Mouse (Mus musculus): Measurements from ENCODE around the gene Ssr4. TPM values are rescaled to one million over a fixed set of nuclear protein-coding genes. Genes with fewer than 3 reads are reported as not detected.
"Not testable (repeated sequence)": the region's sequence is repeated elsewhere in the genome, so short reads cannot be mapped to it uniquely, and the experiment has no call there.

The Ssr4 gene
- 100 to 1,000 TPM in 1 of 2 experiments, 10 to 100 TPM in 1; 94.7 to 109 TPM for total RNA-seq (2021)
- long read RNA-seq, experiment 1, transcript Ssr4-208 (6 exons, 800 nt) = major isoform, 30 of 55 reads
- long read RNA-seq, experiment 1, transcript Ssr4-201 (6 exons, 765 nt) = minor isoform, 10 of 55 reads
- long read RNA-seq, experiment 1, partial matches to known transcripts = 8 of 55 reads
- long read RNA-seq, experiment 1, other reads (novel, unspliced or antisense) = 5 of 55 reads
- long read RNA-seq, experiment 2, transcript Ssr4-208 (6 exons, 800 nt) = major isoform, 25 of 36 reads
- long read RNA-seq, experiment 2, partial matches to known transcripts = 3 of 36 reads
- long read RNA-seq, experiment 2, other reads (novel, unspliced or antisense) = 3 of 36 reads

DNA sequence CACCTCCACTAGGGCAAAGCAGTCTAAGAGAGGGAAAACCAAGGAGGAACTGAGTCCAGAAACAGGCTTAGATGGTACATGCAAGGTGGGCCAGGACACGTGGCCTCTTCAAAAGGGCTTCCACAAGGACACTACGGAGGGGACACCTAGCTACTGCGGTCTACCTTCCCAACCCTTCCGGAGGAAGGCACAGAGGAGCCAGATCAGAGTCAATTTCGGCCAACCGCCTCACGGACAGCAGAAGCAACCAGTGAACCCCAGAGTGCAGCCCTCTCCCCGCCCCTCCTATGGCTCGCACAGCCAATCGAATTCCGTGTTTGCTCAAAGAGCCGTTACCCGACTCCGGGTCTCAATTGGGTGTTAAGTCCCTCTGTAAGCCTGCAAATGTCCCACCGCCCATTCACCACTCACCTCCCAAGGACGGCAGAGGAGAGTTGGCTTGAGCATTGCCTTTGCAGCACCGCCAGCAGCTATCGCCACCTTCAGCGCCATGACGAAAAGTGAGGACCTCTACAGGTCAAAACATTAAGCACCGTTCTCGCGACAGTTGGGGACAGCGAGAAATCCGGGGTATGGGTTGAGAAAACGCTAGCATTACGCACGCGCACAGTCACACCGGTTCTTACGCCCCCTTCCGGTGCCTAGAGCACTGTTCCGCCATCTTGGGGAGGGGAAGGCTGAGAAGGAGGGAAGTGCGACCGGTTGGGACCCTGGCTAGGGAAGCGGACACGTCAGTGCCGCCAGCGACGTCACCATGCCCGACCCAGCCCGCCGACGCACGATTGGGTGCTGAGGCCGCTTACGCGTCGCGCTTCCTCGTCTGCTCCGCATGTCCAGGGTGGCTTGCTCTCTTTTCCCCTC, at the start of gene Ssr4, which contains the start of gene Idh3g:
Ssr4 (plus strand) TSS at position 665 of the 861 bp plus-strand sequence.
Idh3g (minus strand) TSS at position 534 of the 861 bp plus-strand sequence.
- peak; percentile 91 to 95 for DNase-seq (ENCODE audit: low spot score in 2 of 2)
- intact Hi-C loops (cut with DNase I) = loop anchor here (5.0 kb wide), 1 partner anchor 69 kb away; the partner anchor contains the start of genes Abcd1 and Bcap31

GRCm38 (mm10) chrX:73738155-73738554, 48.7 kb upstream of the Ssr4 start:
- intact Hi-C loops (cut with DNase I) = no loop called here

DNA sequence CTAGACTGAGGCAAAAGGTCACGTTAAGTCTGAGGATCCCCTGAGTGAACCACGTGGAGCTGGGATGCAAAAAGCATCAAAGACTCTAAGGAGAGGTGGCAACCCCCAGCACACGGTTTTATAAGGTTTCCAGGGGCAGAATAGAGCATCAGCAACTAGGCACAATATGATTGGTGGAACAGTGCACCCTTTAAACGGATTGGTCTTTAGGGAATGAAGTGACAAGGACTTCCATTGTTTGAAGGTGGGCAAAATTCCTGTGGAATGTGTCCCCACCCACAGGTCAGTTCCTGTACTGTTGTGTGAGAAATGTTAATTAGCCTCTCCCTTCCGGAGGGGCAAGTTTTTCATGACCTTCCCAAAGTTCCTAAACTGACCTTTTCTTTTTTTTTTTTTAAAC, 47.7 kb upstream of the Ssr4 start:
- intact Hi-C loops (cut with DNase I) = no loop called here
- DNase-seq (ENCODE audit: low spot score in 2 of 2) = no peak

More at GRCm38 (mm10) chrX:73738155-73738554, 48.7 kb upstream of the Ssr4 start:
- no peak for DNase-seq (ENCODE audit: low spot score in 2 of 2)

- intact Hi-C loops (cut with DNase I); DNase-seq (ENCODE audit: low spot score in 2 of 2): not testable (repeated sequence)
Observed at GRCm38 (mm10) chrX:73739841-73740240, 47.0 kb upstream of the Ssr4 start.

DNA sequence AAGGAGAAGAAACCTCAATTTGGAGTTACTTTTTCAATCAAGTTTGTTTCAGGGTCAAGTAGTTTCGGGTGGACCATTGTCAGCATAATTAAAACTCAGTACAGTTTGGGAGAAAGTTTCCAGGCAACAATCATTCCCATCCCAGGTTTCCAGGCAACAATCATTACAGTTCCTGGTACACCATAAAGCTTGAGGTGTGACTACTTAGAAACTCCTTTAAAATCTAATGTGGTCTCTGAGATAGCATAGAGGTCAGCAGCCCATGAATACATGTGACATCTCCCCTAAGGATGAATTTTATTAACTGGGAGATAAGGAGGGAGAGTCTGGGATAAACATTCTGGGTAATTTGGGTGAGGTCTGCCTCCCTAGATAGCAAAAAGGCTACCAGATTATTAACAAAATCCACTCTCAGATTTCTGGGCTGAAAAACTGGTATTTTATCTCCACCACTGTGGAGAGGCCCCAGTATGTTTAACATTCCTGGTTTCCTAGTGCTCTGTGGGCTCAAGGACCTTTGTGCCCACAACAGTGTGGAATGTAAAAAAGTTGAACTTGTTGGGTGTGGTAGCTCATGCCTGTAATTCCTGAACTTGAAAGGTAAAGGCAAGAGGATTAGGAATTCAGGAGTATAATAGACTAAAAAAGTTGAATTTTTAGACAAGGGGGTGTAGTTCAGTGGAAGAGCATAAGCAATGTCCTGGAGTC, 41.9 kb upstream of the Ssr4 start:
- intact Hi-C loops (cut with DNase I) = no loop called here
- DNase-seq (ENCODE audit: low spot score in 2 of 2) = no peak

DNA sequence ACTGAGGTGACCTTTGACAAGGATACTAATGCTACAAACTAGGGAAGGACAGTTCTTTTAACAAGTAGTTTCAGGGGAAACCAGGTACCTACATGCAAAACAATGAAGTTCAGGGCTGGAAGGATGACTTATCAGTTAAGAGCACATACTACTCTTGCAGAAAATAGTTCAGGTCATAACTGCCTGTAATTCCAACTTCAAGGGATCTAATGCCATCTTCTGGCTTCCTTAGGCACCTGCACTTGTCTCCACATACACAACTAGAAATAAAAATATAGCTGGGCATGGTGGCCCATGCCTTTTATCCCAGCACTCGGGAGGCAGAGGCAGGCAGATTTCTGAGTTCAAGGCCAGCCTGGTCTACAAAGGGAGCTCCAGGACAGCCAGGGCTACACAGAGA, 37.9 kb upstream of the Ssr4 start:
- intact Hi-C loops (cut with DNase I) = no loop called here
- no peak for DNase-seq (ENCODE audit: low spot score in 2 of 2)

DNA sequence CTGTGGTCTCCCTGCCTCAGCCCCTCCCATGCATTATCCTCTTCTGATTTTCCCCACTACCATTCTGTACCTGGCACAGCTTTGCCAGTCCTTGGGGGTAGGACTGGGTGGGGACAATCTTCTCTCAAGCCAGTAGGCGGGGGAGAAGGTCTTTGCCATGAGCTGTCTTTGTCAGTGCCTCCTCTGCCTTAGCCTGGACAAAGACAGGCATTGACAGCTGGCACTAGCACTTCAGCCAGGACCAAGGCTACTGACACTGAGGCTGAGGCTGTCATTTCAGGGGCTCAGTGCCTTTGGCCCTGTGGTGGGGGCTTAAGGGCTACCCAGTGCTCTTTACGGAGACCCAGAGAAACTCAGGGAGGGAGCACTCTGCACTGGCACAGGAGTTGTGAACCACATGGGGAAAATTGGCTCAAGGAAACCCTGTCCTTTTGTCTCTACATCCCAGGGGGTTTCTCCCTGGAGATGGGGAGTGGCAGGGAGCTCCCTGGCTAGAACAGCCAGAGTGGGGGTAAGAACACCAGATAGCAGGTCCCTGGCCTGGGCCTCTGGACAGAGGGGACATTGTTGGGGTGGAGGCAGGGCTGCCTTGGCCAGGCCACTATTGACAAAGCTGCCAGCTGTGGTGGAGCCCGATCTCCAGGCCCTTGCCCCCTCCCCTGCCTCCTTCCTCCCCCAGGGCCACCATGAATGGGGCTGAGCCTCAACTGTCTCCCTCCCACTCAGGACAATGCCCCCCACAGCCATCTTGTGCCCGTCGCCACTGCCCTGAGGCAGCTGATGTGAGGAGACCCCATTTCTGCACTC, 30.3 kb upstream of the Ssr4 start, which contains the start of gene Plxnb3:
Plxnb3 (plus strand) TSS at position 757 of the 807 bp plus-strand sequence.
- no peak for DNase-seq (ENCODE audit: low spot score in 2 of 2)
- intact Hi-C loops (cut with DNase I) = no loop called here

- peak in 1 of 2 experiments; percentile 23 for DNase-seq (ENCODE audit: low spot score in 2 of 2)
- intact Hi-C loops (cut with DNase I) = no loop called here
Observed at GRCm38 (mm10) chrX:73758611-73759290, 28.1 kb upstream of the Ssr4 start.

- intact Hi-C loops (cut with DNase I) = no loop called here
Observed at GRCm38 (mm10) chrX:73765311-73765710, 21.5 kb upstream of the Ssr4 start.

GRCm38 (mm10) chrX:73767267-73767666, 19.6 kb upstream of the Ssr4 start:
- intact Hi-C loops (cut with DNase I) = no loop called here
- DNase-seq (ENCODE audit: low spot score in 2 of 2) = no peak

More at GRCm38 (mm10) chrX:73765311-73765710, 21.5 kb upstream of the Ssr4 start:
- DNase-seq (ENCODE audit: low spot score in 2 of 2) = no peak

DNA sequence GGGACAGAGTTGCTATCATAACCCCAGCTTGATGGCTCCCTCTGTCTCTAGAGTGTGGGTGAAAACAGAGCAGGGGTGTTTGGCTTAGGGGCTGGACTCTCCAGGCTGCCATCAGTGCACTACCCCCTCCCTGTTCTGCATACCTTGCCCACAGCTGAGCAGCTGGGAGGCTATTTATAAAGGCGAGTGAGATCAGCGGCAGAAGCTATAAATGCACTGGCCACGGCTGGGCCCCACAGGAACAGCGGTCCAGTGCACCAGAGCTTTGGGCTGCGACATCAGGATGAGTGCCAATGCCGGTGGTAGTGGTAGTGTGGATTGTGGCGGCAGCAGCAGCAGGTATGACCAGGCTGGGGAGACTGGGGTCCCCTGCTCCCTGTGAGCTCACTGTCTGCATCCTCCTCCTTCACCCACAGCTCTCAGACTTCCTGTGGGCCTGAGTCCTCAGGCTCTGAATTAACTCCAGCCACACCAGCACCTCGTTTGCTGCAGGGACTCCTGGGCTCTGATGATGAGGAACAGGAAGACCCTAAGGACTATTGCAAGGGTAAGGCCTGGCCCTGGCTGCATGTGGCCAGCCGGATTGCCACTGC, 12.6 kb upstream of the Ssr4 start, which contains the start of gene Srpk3:
Srpk3 (plus strand) TSS at position 238 of the 593 bp plus-strand sequence.
- DNase-seq (ENCODE audit: low spot score in 2 of 2) = peak in 1 of 2 experiments; percentile 44

DNA sequence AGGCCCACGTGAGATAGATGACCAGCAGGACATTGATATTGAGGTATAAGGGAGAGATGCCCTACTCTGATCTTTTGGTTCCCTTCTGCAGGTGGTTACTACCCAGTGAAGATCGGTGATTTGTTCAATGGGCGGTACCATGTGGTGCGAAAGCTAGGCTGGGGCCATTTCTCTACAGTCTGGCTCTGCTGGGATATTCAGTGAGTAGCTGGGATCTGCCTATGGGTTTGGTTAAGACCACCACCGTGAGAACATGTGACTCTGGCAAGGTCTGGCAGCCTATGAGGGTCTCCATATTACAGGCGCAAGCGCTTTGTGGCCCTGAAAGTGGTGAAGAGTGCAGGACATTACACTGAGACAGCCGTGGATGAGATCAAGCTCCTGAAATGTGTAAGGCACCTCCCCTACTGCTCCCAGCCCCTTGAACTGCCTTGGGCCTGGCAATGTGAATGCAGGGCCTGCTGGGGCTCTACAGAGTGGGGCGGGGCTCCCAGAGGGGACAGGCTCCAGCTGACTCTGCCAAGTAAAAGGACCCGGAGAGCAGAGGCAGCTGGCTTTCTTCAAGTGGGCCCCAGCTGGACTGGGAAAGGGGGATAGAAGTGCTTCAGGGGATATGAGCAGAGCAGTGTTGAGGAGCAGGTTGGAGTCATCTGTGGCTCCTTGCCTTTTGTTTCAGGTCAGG, 11.9 kb upstream of the Ssr4 start:
- intact Hi-C loops (cut with DNase I) = no loop called here

More for the DNA sequence above, 12.6 kb upstream of the Ssr4 start, which contains the start of gene Srpk3:
- intact Hi-C loops (cut with DNase I) = no loop called here

DNA sequence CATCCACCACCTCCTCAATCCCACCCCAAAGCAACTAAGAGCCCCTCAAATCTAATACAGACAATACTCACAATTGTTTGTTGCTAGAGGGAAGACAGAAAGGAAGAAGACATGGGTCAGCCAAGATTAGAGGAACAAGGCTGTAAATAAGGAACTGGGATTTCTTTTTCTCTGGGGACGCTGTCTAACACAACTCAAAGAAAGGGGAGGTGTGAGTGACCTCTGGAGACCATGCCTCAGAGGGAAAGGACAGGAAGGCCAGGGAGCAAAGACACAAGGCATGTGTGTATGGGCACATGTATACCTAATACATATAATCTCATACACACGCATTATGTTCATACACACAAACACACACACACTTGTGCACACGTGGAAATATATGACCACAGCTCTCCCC, 4.6 kb upstream of the Ssr4 start:
- DNase-seq (ENCODE audit: low spot score in 2 of 2) = no peak
- intact Hi-C loops (cut with DNase I) = no loop called here

More for the DNA sequence above, 11.9 kb upstream of the Ssr4 start:
- no peak for DNase-seq (ENCODE audit: low spot score in 2 of 2)

DNA sequence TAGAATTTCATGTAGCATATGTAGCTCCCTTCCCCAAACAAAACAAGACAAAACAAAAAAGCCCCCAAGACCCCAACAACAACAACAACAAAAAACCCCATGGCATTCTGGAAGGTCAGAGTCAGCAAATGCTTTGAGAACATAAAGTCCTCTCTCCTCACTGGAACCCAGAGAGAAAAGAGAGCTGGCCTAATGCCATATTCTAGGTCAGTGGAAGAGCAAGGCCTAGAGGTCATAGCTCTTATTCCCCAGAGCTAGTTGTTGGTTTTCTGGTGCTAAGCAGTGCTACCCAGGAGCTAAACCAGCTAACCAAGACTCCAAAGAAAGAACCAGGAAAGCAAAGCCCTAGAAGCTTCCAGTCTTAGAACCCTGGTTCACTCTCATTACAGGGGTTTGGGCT, 1.2 kb upstream of the Ssr4 start:
- intact Hi-C loops (cut with DNase I) = loop anchor here (5.0 kb wide), 1 partner anchor 68 kb away; the partner anchor contains the start of genes Abcd1 and Bcap31
- no peak for DNase-seq (ENCODE audit: low spot score in 2 of 2)

DNA sequence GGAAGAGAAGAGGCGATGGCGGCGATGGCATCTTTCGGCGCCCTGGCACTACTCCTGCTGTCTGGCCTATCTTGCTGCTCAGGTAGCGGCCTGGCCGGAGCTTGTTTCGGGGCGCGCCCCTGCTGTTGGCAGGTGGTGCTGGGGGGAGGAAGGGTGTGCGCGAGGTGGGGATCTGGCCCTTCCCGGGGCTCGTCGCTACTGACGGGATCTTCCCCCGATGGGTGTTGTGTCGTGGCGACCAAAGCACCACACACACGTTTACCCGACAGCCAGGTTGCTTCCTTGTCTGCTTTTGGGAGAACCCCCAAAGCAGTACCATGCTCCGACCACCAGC, 364 bp downstream of the Ssr4 start:
- intact Hi-C loops (cut with DNase I) = loop anchor here (5.0 kb wide), 1 partner anchor 70 kb away; the partner anchor contains the start of genes Abcd1 and Bcap31
- DNase-seq (ENCODE audit: low spot score in 2 of 2) = no peak

DNA sequence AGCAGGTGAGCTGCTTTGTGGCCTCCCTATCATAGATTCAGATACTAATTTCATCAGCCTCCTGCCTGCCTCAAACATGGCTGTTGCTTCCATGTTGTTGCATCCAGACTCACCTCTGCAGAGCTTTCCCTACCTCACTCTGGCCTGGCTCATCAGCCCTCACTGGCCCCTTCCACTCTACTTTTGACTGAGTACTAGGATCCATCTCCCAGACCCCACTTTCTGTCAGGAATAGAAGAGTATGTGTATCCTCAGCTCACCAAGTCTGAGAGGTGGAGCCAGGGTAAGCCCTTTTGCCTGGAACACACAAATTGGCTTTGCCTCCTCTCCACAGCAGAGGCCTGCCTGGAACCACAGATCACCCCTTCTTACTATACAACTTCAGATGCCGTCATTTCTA, 1.7 kb downstream of the Ssr4 start:
- intact Hi-C loops (cut with DNase I) = loop anchor here (5.0 kb wide), 1 partner anchor 71 kb away; the partner anchor contains the start of genes Abcd1 and Bcap31
- no peak for DNase-seq (ENCODE audit: low spot score in 2 of 2)

DNA sequence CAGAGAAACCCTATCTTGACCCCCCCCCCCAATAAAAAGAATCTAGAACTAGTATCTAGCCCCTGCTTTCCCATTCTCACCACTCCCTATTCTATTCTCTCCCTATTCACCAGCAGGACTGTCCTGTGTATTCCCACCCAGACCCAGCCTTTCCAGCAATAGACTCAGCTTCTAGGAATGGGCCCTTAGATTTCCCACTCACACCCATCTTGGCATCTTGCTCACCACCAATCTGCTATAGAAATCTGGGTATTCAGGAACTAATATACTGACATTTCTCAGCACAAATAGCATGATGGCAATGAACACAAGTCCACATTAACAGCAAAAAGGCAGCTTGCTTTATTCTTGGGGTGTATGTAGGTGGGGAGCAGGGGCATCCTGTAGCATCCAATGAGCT, 6.2 kb downstream of the Ssr4 start:
- no peak for DNase-seq (ENCODE audit: low spot score in 2 of 2)
- intact Hi-C loops (cut with DNase I) = no loop called here
